Mouse (Mus musculus): Measurements from ENCODE around the gene Gstt2.
A peak's percentile ranks its signal among the peaks of the same experiment; 100 is the strongest.
"Not testable (repeated sequence)": the region's sequence is repeated elsewhere in the genome, so short reads cannot be mapped to it uniquely, and the experiment has no call there.

Gene Gstt2

DNA sequence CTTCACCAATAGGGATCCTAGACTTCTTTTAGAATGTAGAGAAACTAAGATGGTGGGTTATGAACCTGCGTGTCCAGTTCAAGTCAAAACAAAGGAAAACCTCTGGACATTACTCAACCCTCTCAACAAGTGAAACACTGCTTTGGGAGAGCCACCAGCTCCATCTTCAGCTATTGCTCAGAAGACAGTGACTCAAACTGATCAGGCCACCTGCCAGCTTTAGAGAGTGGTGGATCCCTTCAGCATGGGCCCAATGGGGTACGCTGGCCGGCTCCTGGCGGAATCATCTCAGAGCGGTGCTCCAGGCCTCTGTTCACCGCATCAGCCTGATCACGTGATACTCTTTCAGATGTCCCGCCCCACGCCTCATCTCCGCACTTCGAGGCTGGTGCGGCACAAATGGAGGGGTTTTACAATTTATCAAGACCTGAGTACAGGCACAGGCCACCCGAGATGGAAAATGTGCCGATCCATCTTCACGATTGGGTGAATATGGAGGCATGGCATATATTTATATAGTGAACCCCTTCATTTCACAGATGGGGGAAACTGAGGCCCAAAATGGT, 18.3 kb upstream of the Gstt2 start:
- peak; percentile 51 for DNase-seq (ENCODE audit: low read depth, low spot score)

DNA sequence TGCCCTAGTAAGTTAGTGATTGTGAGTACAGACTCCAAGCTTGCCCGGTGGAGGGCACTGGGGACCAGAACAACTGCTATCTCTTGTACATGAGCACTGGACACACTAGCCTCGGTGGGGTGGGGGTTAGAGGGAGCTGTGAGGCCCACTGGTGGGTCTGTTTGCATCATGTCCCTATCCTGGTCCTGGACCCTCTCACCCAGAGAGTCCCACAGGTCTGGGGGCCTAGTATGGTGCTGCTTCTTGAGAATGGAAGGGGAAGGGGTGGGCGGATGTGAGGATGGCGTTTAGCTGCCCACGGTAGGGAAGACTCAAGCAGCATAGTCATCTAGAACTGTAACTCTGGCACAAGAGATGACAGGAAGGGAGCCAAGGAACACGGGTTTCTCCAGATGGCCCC, 17.6 kb upstream of the Gstt2 start:
- no peak for DNase-seq (ENCODE audit: low read depth, low spot score)

DNA sequence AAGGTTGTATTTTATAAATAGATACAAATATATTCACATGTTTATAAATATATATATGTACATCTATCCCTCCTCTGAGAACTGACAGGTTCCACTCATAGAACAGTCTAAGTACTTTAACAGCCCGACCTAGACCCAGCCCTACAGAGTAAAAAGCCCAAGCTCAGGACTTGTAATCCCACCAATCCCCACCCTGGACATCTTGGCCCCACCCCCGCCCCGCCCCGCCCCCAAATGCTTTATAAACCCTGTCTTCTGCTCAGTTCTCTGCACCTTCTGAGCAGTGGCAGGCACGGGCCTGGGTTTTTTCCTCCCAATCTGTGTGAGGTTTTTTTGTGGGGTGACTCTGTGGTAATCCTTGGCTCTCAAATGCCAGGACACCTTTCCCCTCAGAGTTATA, 16.9 kb upstream of the Gstt2 start:
- peak; percentile 61 for DNase-seq (ENCODE audit: low read depth, low spot score)

DNA sequence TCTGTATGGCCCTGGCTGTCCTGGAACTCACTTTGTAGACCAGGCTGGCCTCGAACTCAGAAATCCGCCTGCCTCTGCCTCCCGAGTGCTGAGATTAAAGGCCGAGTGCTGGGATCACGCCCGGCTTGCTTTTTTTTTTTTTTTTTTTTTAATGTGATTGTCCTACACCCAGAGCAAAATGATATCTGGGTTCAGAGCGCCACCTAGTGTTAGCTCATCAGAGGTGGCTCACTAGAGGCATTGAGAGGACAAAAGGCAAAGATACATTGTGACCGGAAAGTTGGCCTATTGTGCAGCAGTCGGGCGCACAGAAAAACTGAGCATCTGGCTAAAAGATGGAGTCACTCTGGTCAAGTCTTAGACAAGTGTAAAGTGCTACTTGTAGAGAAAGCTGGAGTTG, 16.2 kb upstream of the Gstt2 start:
- DNase-seq (ENCODE audit: low read depth, low spot score), result peak; percentile 91

DNA sequence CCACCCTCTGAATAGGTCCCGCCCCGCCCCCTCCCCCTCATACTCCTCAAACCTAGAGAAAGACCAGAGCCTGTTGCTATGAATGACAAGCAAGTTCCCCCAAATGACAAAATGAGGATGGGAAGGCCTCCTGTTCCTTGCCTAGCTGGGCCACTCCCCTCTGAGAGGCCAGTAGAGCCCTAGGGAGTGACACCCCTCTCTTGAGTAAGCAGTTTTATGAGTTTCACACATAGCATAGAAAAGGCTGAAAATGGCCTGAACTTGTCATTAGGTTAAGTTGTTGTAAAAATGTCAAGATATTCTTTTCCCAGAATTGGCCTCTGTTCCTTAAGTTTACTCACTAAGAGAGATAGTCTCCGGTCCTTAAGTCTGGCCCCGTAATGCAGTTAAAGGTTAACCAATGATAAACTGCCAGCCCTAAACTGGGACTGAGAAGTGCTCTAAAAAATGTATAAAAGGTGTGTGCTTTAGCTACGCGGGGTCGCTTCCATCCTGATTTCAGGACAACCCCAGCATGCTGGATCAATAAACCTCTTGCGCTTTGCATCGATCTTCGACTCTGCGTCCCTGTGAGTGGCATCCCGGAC, 15.4 kb upstream of the Gstt2 start:
- no peak for DNase-seq (ENCODE audit: low read depth, low spot score)

DNA sequence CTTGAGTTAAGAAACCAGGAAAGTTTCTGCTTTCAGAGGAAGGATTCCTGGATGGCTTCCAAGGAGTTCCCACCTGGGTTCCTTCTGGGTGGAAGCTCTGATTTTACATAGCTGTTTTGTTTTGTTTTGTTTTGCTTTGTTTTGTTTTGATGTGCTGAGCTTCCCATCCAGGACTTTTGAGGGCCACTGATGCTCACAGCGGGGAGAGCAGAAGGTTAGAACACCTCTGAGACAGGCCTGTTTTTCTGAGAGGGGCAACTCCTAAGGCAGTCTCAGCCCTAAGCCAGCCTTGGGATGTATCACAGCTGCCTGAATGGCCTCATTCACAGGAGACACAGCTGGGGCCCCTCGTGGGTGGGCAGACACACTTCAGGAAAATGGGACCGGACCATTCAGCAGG, 14.5 kb upstream of the Gstt2 start:
- peak; percentile 85 for DNase-seq (ENCODE audit: low read depth, low spot score)

DNA sequence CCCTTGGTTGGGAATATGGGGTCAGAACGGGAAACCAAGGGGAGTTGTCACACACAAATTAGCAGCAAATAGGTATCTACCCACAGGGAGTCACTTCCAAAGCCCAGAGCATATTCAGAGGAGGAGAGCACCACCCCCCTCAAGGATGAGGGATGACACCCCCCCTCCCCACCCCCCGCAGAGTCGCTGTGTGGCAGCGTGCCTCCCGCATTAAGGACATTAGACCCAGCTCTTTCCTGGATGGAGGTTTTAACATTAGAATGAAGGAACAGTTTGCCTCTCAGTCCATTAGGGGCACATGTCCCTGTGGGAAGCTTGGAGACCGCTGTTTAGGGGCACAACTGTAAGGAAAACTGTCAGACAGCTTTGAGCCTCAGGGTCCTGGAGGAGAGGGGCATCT, 13.9 kb upstream of the Gstt2 start:
- peak; percentile 89 for DNase-seq (ENCODE audit: low read depth, low spot score)

DNA sequence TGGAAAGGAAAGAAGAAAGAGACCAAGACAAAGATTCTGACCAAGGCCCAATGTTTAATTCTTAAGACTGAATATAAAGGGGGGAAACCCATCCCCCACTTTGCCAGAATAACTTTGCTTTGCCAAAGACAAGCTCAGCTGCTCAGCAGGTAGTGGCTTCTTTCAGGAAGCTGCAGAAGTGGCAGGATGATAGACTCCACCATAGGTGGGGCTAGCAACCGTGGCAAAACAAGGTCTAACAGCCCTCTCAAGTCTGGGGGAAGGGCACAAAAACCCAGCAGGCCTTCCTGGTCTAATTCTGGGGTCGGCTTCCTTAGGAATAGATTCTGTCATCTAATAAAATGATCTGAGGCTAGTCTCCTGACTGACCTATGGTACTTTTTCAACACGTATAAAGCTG, 11.2 kb upstream of the Gstt2 start:
- DNase-seq (ENCODE audit: low read depth, low spot score), result no peak

DNA sequence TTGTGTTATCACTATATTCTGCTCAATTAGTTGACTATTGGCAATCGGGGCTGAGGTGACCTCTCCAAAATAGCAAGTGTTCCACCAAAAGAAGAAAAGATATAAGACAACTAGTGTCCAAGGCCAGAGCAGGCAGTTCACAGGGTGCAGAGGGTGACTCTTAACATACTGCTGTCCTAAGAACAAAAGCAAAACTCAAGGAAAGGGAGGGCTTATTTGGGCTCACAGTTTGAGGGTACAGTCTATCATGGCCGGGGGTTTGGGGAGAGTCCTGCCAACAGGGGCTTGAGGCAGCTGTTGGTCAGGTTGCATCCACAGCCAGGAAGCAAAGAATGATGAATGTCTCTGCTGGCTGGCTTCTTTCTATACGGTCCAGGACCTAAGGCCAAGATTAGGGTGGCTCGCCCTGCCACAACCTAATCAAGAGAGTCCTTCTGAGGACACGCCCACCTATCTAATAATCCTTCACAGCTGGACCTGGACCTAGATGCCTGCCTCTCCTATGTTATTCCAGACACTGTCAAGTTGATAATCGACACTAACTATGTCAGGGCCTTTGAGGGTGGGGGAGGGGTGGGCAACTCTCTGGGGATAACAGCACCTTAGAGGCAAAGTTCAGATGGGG, 8.2 kb upstream of the Gstt2 start:
- no peak for DNase-seq (ENCODE audit: low read depth, low spot score)

DNA sequence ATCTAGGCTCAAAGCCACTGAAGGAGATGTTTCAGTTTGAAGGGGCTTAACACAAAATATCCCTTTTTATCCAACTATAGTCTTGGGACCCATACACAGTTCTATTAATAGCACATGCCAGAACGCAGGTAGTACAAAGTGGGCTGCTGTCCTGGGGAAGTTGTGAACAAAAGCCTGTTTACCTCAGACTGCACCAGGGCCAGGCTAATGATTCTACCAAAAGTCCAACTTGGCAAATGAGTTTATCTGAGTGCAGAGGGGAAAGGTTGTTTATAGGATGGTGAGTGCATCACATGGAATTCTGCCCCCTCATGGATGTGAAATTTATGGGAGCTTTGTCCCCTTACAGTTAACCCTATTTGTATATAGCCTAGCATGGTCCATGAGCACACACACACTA, 7.6 kb upstream of the Gstt2 start:
- no peak for DNase-seq (ENCODE audit: low read depth, low spot score)

DNA sequence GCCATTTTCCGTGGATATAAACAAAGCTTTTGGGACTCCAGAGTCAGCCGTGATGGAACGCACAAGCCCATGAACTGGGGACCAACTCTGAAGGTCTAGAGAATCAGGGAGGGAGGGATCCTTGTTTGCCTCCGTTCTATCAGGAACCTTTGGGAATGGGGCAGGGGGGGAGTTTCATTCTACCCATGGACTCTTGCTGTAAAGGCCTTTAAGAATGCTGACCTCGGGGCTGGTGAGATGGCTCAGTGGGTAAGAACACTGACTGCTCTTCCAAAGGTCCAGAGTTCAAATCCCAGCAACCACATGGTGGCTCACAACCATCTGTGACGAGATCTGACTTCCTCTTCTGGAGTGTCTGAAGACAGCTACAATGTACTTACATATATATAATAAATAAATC, 6.7 kb upstream of the Gstt2 start:
- DNase-seq (ENCODE audit: low read depth, low spot score), result not testable (repeated sequence)

DNA sequence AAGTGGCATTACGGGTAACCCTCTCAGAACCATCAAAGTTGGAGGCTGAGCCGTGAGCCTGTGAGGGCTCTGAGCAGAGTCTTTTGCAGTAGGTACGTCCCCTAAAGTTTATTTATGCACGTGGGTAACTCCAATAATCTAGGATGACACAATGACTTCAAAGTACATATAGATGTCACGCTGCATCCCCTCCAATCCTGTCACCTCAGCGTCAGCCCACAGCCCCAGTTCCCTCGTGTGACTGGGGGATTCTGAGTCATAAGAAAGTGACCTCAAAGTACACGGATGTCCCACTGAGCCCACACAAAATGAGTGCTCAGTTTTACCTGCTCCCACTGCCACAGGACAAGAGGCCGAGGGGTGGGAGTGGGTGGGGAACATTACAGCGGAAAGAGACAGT, 1.9 kb upstream of the Gstt2 start:
- DNase-seq (ENCODE audit: low read depth, low spot score), result no peak

DNA sequence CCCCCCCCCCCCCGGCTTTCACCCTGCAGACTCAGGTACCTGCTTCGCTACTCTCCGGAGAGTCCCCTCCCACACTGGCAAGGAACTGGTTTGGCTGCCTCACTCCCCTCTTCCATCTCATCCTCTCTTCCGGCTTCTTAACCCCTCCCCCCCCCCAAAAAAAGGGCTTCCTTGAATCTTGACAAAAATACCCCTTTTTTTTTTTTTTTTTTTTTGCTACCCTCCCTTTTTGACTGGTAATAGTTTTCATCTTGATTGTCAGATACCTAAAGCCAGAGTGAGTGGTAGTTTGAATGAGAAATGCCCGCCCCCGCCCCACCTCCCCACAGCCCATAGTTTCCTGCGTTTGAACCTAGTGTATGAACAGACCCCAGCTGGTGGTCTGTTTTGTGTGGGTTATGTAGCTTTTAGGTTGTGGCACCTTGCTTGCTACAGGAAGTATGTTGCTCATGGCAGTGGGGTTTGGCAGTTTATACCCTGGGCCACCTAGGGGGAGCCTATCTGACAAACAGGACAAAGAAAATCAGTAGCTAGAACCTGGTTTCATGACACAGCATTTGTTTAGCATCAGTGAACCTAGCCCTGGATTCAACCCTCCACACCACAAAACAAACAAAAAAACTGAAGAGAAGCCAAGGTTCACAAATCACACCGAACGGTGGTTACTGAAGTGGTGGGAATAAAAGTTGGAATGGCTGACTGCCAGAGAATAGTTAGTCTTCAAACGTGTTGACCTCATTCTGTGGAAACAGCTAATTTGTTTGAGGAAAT, 1.3 kb downstream of the Gstt2 start:
- peak; percentile 26 for DNase-seq (ENCODE audit: low read depth, low spot score)

DNA sequence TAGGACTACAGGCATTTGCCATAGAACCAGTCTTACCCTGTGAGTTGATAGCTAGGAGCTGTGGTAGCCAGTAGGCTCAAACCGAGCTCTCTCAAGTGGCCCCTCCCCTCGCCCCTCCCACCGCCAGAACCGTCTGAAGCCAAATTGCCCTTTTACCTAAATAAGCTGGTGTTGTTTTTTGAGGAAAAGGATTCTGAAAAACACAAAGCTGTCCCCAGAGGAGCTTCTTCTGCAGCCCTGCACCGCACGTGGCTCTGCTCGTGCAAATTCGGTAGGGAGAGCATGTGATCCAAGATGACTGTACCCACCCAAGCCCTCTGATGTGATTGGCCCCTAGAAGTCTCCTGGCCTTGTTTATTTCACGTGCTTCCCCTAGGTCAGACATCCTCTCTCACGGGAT, 1.9 kb downstream of the Gstt2 start:
- DNase-seq (ENCODE audit: low read depth, low spot score), result peak; percentile 84

DNA sequence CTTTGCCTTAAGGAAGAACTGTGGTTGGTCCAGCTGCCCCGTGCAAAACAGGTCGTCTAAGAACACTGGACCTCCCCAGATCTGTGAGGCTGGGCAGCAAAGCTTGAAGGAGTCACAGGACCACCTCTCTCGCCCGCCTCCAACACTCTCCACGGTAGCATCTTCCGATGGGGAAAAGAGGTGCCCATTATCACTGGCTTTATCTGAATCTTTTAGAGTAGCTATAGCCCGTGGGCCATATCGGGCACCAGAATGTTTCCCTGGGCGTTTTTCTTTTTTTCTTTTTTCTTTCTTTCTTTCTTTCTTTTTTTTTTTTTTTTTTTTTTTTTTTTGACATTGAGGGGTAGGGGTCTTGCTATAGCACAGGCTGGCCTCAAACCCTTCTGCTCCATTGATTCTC, 2.5 kb downstream of the Gstt2 start:
- no peak for DNase-seq (ENCODE audit: low read depth, low spot score)

DNA sequence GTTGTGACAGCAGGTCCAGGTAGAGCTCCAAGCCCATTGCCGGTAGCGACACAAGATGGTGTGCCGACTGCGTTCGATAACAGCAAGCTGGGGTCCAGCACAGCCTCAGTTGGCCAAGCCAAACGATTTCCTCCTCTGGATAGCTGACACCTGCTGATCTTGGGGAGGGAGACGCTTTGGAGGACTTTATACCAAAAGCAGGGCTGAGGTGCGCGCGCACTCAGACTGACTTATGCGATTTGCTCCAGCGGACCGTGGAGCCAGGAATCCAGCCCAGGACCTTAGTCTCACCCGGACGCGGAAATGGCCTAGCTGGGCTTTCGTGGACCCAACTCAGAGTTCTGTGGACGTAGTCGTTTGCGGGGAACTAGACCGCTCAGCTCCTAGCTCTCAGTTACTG, 3.0 kb downstream of the Gstt2 start:
- peak; percentile 77 for DNase-seq (ENCODE audit: low read depth, low spot score)

DNA sequence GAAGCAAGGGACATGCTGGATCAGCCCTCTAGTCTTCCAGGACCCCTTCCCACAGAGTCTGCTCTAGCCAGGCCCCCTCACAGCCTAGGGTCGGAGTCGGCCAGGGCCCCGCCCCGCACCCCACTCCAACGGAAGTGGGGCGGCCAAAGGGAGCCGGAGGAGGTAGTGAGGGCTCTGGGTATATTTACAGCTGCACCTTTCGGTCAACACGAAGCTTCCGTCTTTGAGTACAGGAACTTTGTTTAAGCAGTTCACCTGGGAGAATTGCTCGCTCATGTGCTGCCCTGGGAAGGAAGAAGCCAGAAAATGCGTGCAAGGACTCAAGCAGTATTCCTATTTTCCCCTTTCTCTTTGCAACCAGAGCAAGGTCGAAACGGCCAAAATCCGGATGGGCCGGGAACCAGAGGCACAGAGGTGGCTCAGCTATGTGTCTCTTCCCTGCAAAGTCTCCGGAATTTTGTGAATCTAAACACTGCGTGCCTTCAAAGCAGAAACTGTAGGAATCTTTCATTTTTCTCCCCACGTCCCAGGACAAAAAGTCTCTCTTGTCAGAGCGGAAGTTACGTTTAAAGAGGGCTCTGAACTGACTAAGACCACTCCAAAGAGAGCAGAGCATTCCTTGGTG, 3.7 kb downstream of the Gstt2 start:
- DNase-seq (ENCODE audit: low read depth, low spot score), result no peak

DNA sequence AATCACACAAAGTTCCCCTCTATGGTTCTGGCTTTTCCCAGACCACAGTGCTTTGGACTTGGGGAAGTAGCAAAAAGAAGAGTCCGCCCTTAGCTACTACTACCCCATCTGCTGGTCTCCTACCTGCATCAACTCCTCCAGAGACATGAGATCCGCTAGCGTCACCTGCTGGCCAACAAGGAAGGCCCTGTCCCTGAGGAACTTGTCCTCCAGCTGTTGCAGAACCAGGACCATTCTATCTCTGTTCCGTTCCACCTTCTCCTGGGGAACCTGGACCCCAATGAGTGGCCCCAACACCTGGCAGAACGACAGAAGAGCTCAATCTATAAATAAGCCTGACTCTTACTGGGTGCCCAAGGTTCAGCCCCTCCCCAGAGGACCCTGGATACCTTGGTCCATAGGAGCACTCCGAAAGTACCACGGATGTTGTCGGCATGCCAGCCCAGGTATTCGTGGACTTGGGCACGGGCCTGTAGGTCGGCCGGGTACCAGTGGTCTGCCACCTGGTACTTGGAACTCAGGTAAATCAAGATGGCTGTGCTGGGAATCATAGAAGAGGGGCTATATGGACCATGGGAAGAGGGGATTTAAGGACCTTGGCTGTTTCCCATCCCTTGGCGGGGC, 4.8 kb downstream of the Gstt2 start:
- DNase-seq (ENCODE audit: low read depth, low spot score), result peak; percentile 81

DNA sequence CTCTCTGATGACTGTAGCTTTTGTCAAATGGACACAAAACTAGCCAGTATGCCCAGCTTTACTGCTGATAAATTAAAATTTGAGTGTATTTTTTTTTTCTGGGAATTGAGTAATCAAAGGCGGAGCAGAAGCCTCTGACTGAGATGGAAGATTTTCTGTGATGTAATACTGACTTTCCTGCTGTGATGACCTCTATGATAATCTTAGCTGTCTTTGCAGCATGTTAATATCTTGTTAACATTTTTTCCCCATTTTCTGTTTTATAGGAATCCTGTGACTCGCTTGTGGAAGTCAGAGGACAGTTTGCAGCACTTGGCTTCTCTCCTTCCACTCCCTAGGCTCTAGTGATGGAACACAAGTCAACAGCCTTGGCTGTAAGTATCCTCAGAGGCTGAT, 7.0 kb downstream of the Gstt2 start:
- no peak for DNase-seq (ENCODE audit: low read depth, low spot score)

DNA sequence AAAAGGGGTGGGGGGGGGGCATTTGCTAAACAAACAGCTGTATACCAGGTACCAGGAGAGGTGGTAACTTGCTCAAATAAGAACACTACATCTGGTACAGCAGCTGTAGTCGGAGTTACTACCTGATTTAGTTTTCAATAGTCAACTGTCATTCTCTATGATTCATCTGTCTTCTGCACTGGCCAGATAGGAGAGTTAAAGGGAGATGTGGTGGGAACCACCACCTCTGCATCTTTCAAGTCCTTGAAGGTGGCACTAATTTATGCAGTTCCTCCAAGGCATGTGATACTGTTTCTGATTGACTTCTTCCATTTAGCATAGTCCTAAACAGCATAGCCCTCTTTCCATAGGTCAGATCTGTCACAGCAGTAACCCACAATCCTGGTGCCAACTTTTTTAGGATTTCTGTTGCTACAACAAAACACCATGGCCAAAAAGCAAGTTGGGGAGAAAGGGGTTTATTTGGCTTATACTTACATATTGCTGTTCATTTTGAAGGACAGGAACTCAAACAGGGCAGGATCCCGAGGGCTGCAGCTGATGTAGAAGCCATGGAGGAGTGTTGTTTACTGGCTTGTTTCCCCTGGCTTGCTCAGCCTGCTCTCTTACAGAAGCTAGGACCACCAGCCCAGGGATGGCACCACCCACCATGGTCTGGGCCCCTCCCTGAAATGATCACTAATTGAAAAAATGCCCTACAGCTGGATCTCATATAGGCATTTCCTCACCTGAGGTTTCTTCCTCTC, 7.5 kb downstream of the Gstt2 start:
- no peak for DNase-seq (ENCODE audit: low read depth, low spot score)

DNA sequence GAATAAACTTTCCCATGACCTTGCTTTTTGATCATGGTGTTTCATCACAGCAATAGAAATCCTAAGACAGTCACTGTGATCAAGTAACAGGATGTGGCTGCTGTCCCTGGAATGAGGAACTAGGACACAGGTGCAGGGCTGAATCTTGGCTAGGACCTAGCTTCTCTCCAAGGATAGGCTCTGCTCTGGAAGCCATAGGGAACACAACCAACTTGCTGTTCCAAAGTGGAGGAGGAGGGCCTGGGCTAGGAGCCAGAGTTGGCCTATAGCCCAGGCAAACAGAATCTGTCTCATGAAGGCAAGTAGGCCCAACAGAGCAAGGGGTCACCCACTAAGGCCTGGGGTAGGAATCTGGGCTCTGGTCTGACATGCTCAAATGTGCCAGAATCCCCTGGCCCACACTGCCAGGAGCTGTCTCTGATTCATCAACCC, 8.7 kb downstream of the Gstt2 start:
- DNase-seq (ENCODE audit: low read depth, low spot score), result no peak

Data from ZHBTc4 (cell line).